Mouse (Mus musculus): ENCODE measurements around the gene Apof.

DNA sequence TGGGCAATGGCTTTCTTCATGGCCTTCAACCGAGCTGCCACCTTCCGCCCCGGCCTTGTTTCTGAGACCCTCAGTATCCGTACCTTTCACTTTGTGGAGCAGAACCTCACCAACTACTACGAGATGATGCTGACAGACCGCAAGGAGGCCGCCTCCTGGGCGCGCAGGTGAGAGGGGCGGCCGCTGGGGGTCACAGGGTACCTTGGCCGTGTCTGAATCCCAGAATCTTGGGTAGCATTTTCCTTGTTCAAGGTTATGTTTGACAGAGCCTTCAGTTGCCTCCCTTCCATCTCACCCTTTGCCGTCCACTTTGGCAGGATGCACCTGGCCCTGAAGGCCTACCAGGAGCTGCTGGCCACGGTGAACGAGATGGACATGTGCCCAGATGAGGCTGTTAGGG is 24.4 kb upstream of the Apof start:
- no peak for TF ChIP-seq EP300 (IDR thresholded peaks at IDR 0.05; ENCODE audit: low read length)
- TF ChIP-seq RAD21 (IDR thresholded peaks at IDR 0.05; ENCODE audit: low read depth, low read length): no peak
- no peak for TF ChIP-seq UBTF (IDR thresholded peaks at IDR 0.05; ENCODE audit: low read depth, low read length)
- no peak for TF ChIP-seq BHLHE40 (IDR thresholded peaks at IDR 0.05; ENCODE audit: low read depth, low read length)
- no peak for TF ChIP-seq CTCF (conservative IDR thresholded peaks at IDR 0.05 in 1 of 2, IDR thresholded peaks at IDR 0.05 in 1 of 2; ENCODE audit: low read depth in 2 of 2, low read length in 2 of 2)
